13 mouse cellular contexts compared by ENCODE assay signal in the genomic region with DNA sequence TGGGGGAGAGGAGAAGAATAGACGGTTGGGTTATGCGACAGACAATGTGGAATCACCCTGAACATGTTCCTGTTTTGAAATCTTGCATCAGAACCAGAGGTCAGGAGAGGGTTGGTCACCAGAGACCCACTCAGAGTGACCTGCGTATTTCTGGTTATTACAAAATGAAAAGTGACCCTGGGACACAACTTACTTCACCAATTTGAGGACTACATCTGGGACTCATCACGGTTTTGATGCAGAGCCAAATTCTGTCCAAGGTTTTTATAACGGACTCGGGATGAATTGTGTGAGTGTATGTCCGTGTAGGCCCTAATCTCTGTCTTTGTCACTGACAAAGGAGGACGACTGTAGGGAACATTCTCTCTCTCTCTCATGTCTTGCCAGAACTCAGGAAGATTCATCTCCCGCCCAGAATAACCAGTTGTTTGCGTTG. TPM values are rescaled to one million over a fixed set of nuclear protein-coding genes. Genes with fewer than 3 reads are reported as not detected.
A peak's percentile ranks its signal among the peaks of the same experiment; 100 is the strongest.
DNase-seq lines count a peak whose midpoint lies in the region; ATAC-seq and TF ChIP-seq lines count a peak whose summit lies in the region.
"Had no signal": no experiment of that assay in that cellular context is flagged by ENCODE, and none has a peak within 500 bp of the region (broad histone marks: within the 10 kb centered on the region; RNA-seq: fewer than 3 reads in every experiment).

No protein-coding gene starts in this region.

- no peak overlapping the region for H3K27ac ChIP-seq in midbrain, embryonic 11.5 days (ENCODE audit: low read depth, low read length)
- no peak overlapping the region for H3K27ac ChIP-seq in midbrain, embryonic 15.5 days
- peak overlapping the region; percentile 73 for H3K27ac ChIP-seq in kidney, embryonic 16.5 days (ENCODE audit: low read length)
- no peak overlapping the region for H3K27ac ChIP-seq in stomach, embryonic 15.5 days
- H3K27ac ChIP-seq: hindbrain, embryonic 15.5 days; limb, embryonic 12.5 days; midbrain, embryonic 13.5 days had no signal

- H3K27me3 ChIP-seq in midbrain, embryonic 11.5 days (ENCODE audit: control insufficient read depth, insufficient read depth, low read length), result no peaks in the 10 kb centered on the region
- no peaks in the 10 kb centered on the region for H3K27me3 ChIP-seq in midbrain, embryonic 15.5 days (replicated peaks)
- peaks cover 3% of the 10 kb centered on the region; the same call in 1 of the 2 replicates for H3K27me3 ChIP-seq in kidney, embryonic 16.5 days (ENCODE audit: insufficient read depth, low read length)
- no peaks in the 10 kb centered on the region for H3K27me3 ChIP-seq in stomach, embryonic 15.5 days (replicated peaks)
- H3K27me3 ChIP-seq: limb, embryonic 12.5 days; midbrain, embryonic 13.5 days had no signal

- 84% methylated on average over 10 of the region's 10 CpGs for WGBS in midbrain, embryonic 11.5 days
- 59% methylated on average over 10 of the region's 10 CpGs for WGBS in midbrain, embryonic 15.5 days
- 54% methylated on average over 10 of the region's 10 CpGs for WGBS in kidney, embryonic 16.5 days
- WGBS in stomach, embryonic 15.5 days, result 37% methylated on average over 10 of the region's 10 CpGs

- TF ChIP-seq POLR2A in brain, embryonic 14.5 days (IDR thresholded peaks at IDR 0.05; ENCODE audit: borderline replicate concordance, extremely low read depth, insufficient read depth, insufficient read length, poor library complexity, severe bottlenecking), result no peak

- no peaks in the 10 kb centered on the region for H3K36me3 ChIP-seq in midbrain, embryonic 11.5 days (ENCODE audit: control insufficient read depth, insufficient read depth, low read length)
- H3K36me3 ChIP-seq in midbrain, embryonic 15.5 days (replicated peaks), result no peaks in the 10 kb centered on the region
- H3K36me3 ChIP-seq in kidney, embryonic 16.5 days (ENCODE audit: insufficient read depth, low read length), result no peaks in the 10 kb centered on the region
- H3K36me3 ChIP-seq in stomach, embryonic 15.5 days, result no peaks in the 10 kb centered on the region
- H3K36me3 ChIP-seq: hindbrain, embryonic 15.5 days; limb, embryonic 12.5 days; midbrain, embryonic 13.5 days had no signal

- H3K9ac ChIP-seq in midbrain, embryonic 11.5 days (ENCODE audit: low read length), result no peak overlapping the region
- H3K9ac ChIP-seq in midbrain, embryonic 15.5 days, result no peak overlapping the region
- H3K9ac ChIP-seq in kidney, embryonic 16.5 days (replicated peaks; ENCODE audit: low read length), result no peak overlapping the region
- no peak overlapping the region for H3K9ac ChIP-seq in stomach, embryonic 15.5 days
- H3K9ac ChIP-seq: hindbrain, embryonic 15.5 days; limb, embryonic 12.5 days; midbrain, embryonic 13.5 days had no signal

- no peak for ATAC-seq in midbrain, embryonic 11.5 days (ENCODE audit: low FRiP score)
- no peak for ATAC-seq in midbrain, embryonic 15.5 days (replicated peaks)
- peak; percentile 80 for ATAC-seq in kidney, embryonic 16.5 days (ENCODE audit: low FRiP score, low TSS enrichment)
- peak; percentile 65; the same call in 1 of the 2 replicates for ATAC-seq in stomach, embryonic 15.5 days (ENCODE audit: insufficient read depth, low FRiP score, low read depth)
- ATAC-seq: midbrain, embryonic 13.5 days had no signal

- no peak overlapping the region for H3K4me2 ChIP-seq in midbrain, embryonic 11.5 days
- H3K4me2 ChIP-seq in midbrain, embryonic 15.5 days, result no peak overlapping the region
- no peak overlapping the region for H3K4me2 ChIP-seq in kidney, embryonic 16.5 days (replicated peaks; ENCODE audit: low read depth, low read length)
- H3K4me2 ChIP-seq in stomach, embryonic 15.5 days, result no peak overlapping the region
- H3K4me2 ChIP-seq: hindbrain, embryonic 15.5 days; limb, embryonic 12.5 days; midbrain, embryonic 13.5 days had no signal

- peak; percentile 64 for DNase-seq in midbrain, embryonic 11.5 days (ENCODE audit: low spot score, missing footprints)
- DNase-seq in brain, embryonic 14.5 days (ENCODE audit: low read depth), result peak; percentile 56
- DNase-seq in layer of hippocampus, postnatal 14 days (ENCODE audit: low spot score in 2 of 2), result no peak
- no peak for DNase-seq in testis, postnatal 10 days (ENCODE audit: low spot score)
- DNase-seq: cerebellum, postnatal 10 days; gastrocnemius, postnatal 14 days; thymus, adult 18-20 months had no signal

- TF ChIP-seq CTCF in brain, embryonic 14.5 days (IDR thresholded peaks at IDR 0.05; ENCODE audit: borderline replicate concordance, extremely low read depth, insufficient read depth, insufficient read length), result no peak

- no peaks in the 10 kb centered on the region for H3K9me3 ChIP-seq in midbrain, embryonic 11.5 days (ENCODE audit: control insufficient read depth, low read length)
- H3K9me3 ChIP-seq in midbrain, embryonic 15.5 days, result no peaks in the 10 kb centered on the region
- H3K9me3 ChIP-seq in kidney, embryonic 16.5 days (ENCODE audit: low read length), result no peaks in the 10 kb centered on the region
- H3K9me3 ChIP-seq in stomach, embryonic 15.5 days, result no peaks in the 10 kb centered on the region
- H3K9me3 ChIP-seq: hindbrain, embryonic 15.5 days; limb, embryonic 12.5 days; midbrain, embryonic 13.5 days had no signal

- no peak overlapping the region for H3K4me3 ChIP-seq in midbrain, embryonic 11.5 days (ENCODE audit: low read depth, low read length)
- no peak overlapping the region for H3K4me3 ChIP-seq in midbrain, embryonic 15.5 days
- H3K4me3 ChIP-seq in kidney, embryonic 16.5 days (ENCODE audit: low read length), result no peak overlapping the region
- H3K4me3 ChIP-seq in stomach, embryonic 15.5 days (replicated peaks), result no peak overlapping the region
- H3K4me3 ChIP-seq: hindbrain, embryonic 15.5 days; limb, embryonic 12.5 days; midbrain, embryonic 13.5 days had no signal

- H3K4me1 ChIP-seq in midbrain, embryonic 11.5 days (ENCODE audit: control insufficient read depth, insufficient read depth, low read length), result no peaks in the 10 kb centered on the region
- 0 out of 2 replicates have a peak, but pooled peaks cover 9% of the 10 kb centered on the region for H3K4me1 ChIP-seq in midbrain, embryonic 15.5 days
- H3K4me1 ChIP-seq in kidney, embryonic 16.5 days (ENCODE audit: insufficient read depth, low read length), result peaks cover 23% of the 10 kb centered on the region
- peaks cover 5% of the 10 kb centered on the region; the same call in 1 of the 2 replicates for H3K4me1 ChIP-seq in stomach, embryonic 15.5 days

RNA-seq across cellular contexts. Expression of gene Trub1, which starts 16.1 kb away (rescaled TPM):
- 16.0 and 16.4 TPM in 2 replicates for polyA plus RNA-seq in midbrain, embryonic 11.5 days (2014; fragmentation: Nextera tagmentation; extraction: Ambion mirVana)
- 15.9 and 16.7 TPM in 2 replicates for polyA plus RNA-seq in midbrain, embryonic 15.5 days (2015; fragmentation: Nextera tagmentation; extraction: Ambion mirVana)
- polyA plus RNA-seq in brain, embryonic 14.5 days (2012; rRNA removed), result 19.8 and 21.6 TPM in 2 replicates
- polyA plus RNA-seq in kidney, embryonic 16.5 days (2015; fragmentation: Nextera tagmentation; extraction: Ambion mirVana), result 25.8 and 26.6 TPM in 2 replicates
- 22.4 and 24.7 TPM in 2 replicates for polyA plus RNA-seq in stomach, embryonic 15.5 days (2015; fragmentation: Nextera tagmentation; extraction: Ambion mirVana)
- 10 to 100 TPM; 15.5 to 17.7 TPM for total RNA-seq in layer of hippocampus, postnatal 14 days (2021)

Comparison
In these comparisons a context has a peak if more than half of its experiments do, and no peak if none do; other contexts are left out.
1. ATAC-seq: peak in kidney, embryonic 16.5 days (single experiment) and stomach, embryonic 15.5 days (single experiment); none in midbrain, embryonic 11.5 days (single experiment) and midbrain, embryonic 15.5 days (single experiment).
2. DNase-seq: peak in midbrain, embryonic 11.5 days (single experiment) and brain, embryonic 14.5 days (single experiment); none in layer of hippocampus, postnatal 14 days (0 of 2) and testis, postnatal 10 days (single experiment).